Mouse (Mus musculus) heart, embryonic 13.5 days (tissue): ENCODE results near the gene Slc45a2. TPM values are rescaled to one million over a fixed set of nuclear protein-coding genes. Genes with fewer than 3 reads are reported as not detected.
A peak's percentile ranks its signal among the peaks of the same experiment; 100 is the strongest.

Experiments
- ATAC-seq: fragments of 200-750 bp; cut with Nextera tagmentation; 2 replicates; pipeline ENCODE4 v1.8.0; 2017; ENCODE audit warnings: moderate TSS enrichment; ENCODE audit not compliant: insufficient number of reproducible peaks, low FRiP score, low TSS enrichment; ENCODE audit errors: extremely low read depth
- H3K27ac ChIP-seq: fragments of 300-500 bp; sonication (generic); replicated peaks from 2 replicates; pipeline ENCODE4 v1.5.1; 2015; ENCODE audit warnings: moderate library complexity, mild to moderate bottlenecking, inconsistent platforms
- H3K27me3 ChIP-seq: fragments of 300-500 bp; sonication (generic); replicated peaks from 2 replicates; pipeline ENCODE4 v1.6.1; 2015; ENCODE audit warnings: mild to moderate bottlenecking, inconsistent platforms
- H3K36me3 ChIP-seq: fragments of 300-500 bp; sonication (generic); 2 replicates; pipeline ENCODE4 v1.6.1; 2015; ENCODE audit warnings: mild to moderate bottlenecking, inconsistent platforms
- H3K4me1 ChIP-seq: fragments of 300-500 bp; sonication (generic); 2 replicates; pipeline ENCODE4 v1.6.1; 2015; ENCODE audit warnings: inconsistent platforms
- H3K4me2 ChIP-seq: fragments of 300-500 bp; sonication (generic); 2 replicates; pipeline ENCODE4 v1.6.1; 2015; ENCODE audit warnings: inconsistent platforms, mild to moderate bottlenecking, moderate library complexity
- H3K4me3 ChIP-seq: fragments of 300-500 bp; sonication (generic); 2 replicates; pipeline ENCODE4 v1.5.1; 2015; ENCODE audit warnings: moderate library complexity, mild to moderate bottlenecking, inconsistent platforms
- H3K9ac ChIP-seq: fragments of 300-500 bp; sonication (generic); 2 replicates; pipeline ENCODE4 v1.6.1; 2015; ENCODE audit warnings: inconsistent platforms, mild to moderate bottlenecking, moderate library complexity
- H3K9me3 ChIP-seq: fragments of 300-500 bp; sonication (generic); 2 replicates; pipeline ENCODE4 v1.6.1; 2016; ENCODE audit warnings: inconsistent platforms
- WGBS: fragments of 180-500 bp; shearing (Covaris S2); methylation state at CpG from one replicate; pipeline ENCODE4 v1.1.7; 2015; ENCODE audit warnings: mixed read lengths; 5-methylcytosine and 5-hydroxymethylcytosine counted together
- polyA plus RNA-seq: library from polyadenylated mRNA; unstranded; fragments of >200 nt; fragmentation: Nextera tagmentation; extraction: Ambion mirVana; gene quantifications from 2 replicates; pipeline ENCODE4 v1.2.1, GENCODE M21; 2015

Slc45a2 gene
- polyA plus RNA-seq, 1 experiment from 2014 or later = not detected

DNA sequence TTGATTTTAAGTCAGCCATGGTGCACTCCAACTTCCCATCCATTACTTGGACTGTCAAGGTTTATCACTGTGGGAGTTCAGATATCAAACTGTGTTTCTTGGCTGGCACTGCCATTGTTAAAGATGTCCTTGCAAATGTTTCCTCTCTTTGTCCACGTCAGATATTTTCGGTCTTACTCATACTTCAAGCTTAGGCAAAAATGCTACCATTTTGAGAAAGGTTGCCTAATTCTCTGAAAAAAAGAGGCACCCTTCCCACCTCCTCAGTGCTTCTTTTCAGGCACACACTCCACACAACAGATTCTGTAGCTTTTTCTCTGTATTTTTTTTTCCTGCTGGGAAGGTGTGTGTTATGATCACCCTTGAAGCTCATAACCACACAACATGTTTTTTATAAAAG lies 40.7 kb downstream of the Slc45a2 start:
- WGBS = 66% methylated on average over 2 of the region's 2 CpGs
- H3K36me3 ChIP-seq = no peaks in the 10 kb centered on the region
- ATAC-seq = no peak

DNA sequence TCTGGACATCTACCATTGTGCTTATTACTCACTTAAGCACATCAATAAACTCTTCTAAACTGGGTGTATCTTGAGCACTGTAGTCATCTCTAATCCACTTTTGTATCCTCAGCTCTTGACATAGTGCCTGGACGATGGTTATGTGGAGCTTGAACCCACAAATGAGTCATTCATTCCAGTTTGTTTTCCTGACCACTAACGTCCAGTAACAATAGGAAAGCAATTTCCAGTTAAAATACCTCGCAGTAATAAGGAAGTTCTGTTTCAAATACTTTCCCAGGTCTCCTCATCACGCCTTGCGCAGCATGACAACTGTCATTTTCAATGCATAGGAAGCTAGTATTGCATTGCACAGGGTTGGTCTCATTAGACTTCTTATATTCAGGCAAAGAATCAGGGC lies 42.3 kb downstream of the Slc45a2 start:
- Histone ChIP-seq H3K4me1 (peaks cover 6% of the 10 kb centered on the region), H3K4me3 (no peak overlapping the region), H3K27ac (no peak overlapping the region), H3K9ac (no peak overlapping the region), H3K9me3 (no peaks in the 10 kb centered on the region), H3K27me3 (peaks cover 6% of the 10 kb centered on the region), H3K36me3 (no peaks in the 10 kb centered on the region), H3K4me2 (no peak overlapping the region)
- 65% methylated on average over 5 of the region's 5 CpGs for WGBS
- no peak for ATAC-seq

More for the DNA sequence above, 40.7 kb downstream of the Slc45a2 start:
- H3K9me3 ChIP-seq = no peaks in the 10 kb centered on the region
- H3K9ac ChIP-seq = no peak overlapping the region
- H3K4me2 ChIP-seq = no peak overlapping the region
- H3K27me3 ChIP-seq = peaks cover 22% of the 10 kb centered on the region
- H3K4me3 ChIP-seq = no peak overlapping the region
- H3K27ac ChIP-seq = no peak overlapping the region
- peaks cover 20% of the 10 kb centered on the region for H3K4me1 ChIP-seq

- no peaks in the 10 kb centered on the region for H3K27me3 ChIP-seq
- no peak for ATAC-seq
- H3K4me3 ChIP-seq = no peak overlapping the region
- H3K9ac ChIP-seq = no peak overlapping the region
- H3K27ac ChIP-seq = no peak overlapping the region
- H3K9me3 ChIP-seq = no peaks in the 10 kb centered on the region
- H3K36me3 ChIP-seq = no peaks in the 10 kb centered on the region
- no peak overlapping the region for H3K4me2 ChIP-seq
- 57% methylated on average over 10 of the region's 10 CpGs for WGBS
- no peaks in the 10 kb centered on the region for H3K4me1 ChIP-seq
These were observed 53.3 kb downstream of the Slc45a2 start for GRCm38 (mm10) chr15:11053678-11054439.

DNA sequence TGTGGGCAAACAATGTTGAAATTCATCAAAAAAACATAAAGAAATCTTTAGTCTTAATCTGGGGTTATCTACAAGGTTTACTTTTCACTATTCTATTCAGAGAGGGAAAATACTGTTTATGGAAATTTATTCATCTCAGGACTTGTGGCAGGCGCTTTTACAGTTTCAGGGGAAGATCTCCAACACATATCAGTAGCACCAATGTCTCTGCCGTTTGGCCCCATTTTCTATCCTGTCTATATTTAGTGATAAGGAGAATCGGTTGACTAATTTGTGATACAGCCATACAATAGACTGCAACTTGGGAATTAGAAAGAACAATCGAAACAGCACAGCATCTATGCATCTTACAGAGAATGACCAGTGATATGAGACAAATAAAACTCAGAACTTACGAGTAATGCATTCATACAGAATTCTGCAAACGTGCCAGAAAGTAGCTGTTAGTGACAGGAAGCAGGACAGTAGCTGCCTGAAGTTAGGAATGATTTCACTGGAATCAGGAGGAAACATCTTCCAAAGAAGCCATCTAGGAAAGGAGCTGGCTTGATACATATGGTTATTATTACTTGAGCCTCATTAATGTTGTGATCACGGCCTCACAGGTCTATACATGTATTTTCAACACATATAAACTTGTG lies 54.0 kb downstream of the Slc45a2 start:
- Histone ChIP-seq H3K9me3 (no peaks in the 10 kb centered on the region), H3K27me3 (no peaks in the 10 kb centered on the region), H3K9ac (no peak overlapping the region), H3K4me3 (no peak overlapping the region), H3K36me3 (no peaks in the 10 kb centered on the region), H3K27ac (no peak overlapping the region), H3K4me1 (no peaks in the 10 kb centered on the region), H3K4me2 (no peak overlapping the region)
- 58% methylated on average over 7 of the region's 7 CpGs for WGBS
- no peak for ATAC-seq

DNA sequence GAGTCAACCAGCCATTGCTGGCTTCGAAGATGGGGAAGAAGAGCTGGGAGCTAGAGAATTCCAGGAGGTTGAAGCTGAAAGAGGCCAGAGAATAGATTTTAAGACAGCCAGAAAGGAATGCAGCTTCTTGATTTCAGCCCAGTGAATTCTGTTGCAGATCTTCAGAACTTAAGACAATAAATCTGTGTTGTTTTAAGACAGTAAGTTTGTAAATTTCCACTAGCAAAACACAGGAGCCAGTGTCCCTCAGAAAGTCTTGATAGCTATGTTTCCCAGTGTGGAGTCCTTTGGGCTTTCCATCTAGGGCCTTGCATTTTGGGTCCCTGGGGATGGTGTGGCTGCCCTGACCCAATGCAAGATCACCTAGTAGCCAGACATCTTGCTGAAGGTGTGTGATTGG lies 62.4 kb downstream of the Slc45a2 start:
- Histone ChIP-seq H3K4me2 (no peak overlapping the region), H3K4me1 (peaks cover 19% of the 10 kb centered on the region), H3K9ac (no peak overlapping the region), H3K36me3 (no peaks in the 10 kb centered on the region), H3K27me3 (no peaks in the 10 kb centered on the region), H3K4me3 (no peak overlapping the region), H3K9me3 (no peaks in the 10 kb centered on the region), H3K27ac (no peak overlapping the region)
- ATAC-seq = no peak
- 80% methylated on average over 1 of the region's 1 CpGs for WGBS

GRCm38 (mm10) chr15:11064160-11064557 lies 63.6 kb downstream of the Slc45a2 start:
- ATAC-seq = no peak
- no peaks in the 10 kb centered on the region for H3K27me3 ChIP-seq
- peak overlapping the region; percentile 87 for H3K4me2 ChIP-seq
- no peaks in the 10 kb centered on the region for H3K36me3 ChIP-seq
- H3K9ac ChIP-seq = no peak overlapping the region
- peak overlapping the region; percentile 60 for H3K4me3 ChIP-seq
- WGBS = 33% methylated on average over 2 of the region's 2 CpGs
- peaks cover 19% of the 10 kb centered on the region for H3K4me1 ChIP-seq
- H3K9me3 ChIP-seq = no peaks in the 10 kb centered on the region
- H3K27ac ChIP-seq = peak overlapping the region; percentile 39; the same call in 1 of the 2 replicates

- H3K4me2 ChIP-seq = peak within 1 kb of the TSS; percentile 87
- no peaks in the 10 kb centered on the region for H3K27me3 ChIP-seq
- WGBS = 2% methylated on average over 25 of the region's 25 CpGs
- no peaks in the 10 kb centered on the region for H3K36me3 ChIP-seq
- peak within 1 kb of the TSS; percentile 83 for H3K9ac ChIP-seq
- peak within 1 kb of the TSS; percentile 60 for H3K4me3 ChIP-seq
- H3K4me1 ChIP-seq = peaks cover 19% of the 10 kb centered on the region
- ATAC-seq = peak; percentile 72; the same call in 1 of the 2 replicates
- no peaks in the 10 kb centered on the region for H3K9me3 ChIP-seq
- peak within 1 kb of the TSS; percentile 82 for H3K27ac ChIP-seq
These were observed 64.3 kb downstream of the Slc45a2 start, which contains the start of gene Adamts12 for GRCm38 (mm10) chr15:11064558-11065411. Gene Adamts12, plus strand, starts transcription at chr15:11064790.

- Histone ChIP-seq H3K9ac (peak overlapping the region; percentile 83), H3K27me3 (no peaks in the 10 kb centered on the region), H3K27ac (peak overlapping the region; percentile 82), H3K9me3 (no peaks in the 10 kb centered on the region), H3K36me3 (no peaks in the 10 kb centered on the region), H3K4me1 (peaks cover 19% of the 10 kb centered on the region), H3K4me3 (peak overlapping the region; percentile 60), H3K4me2 (peak overlapping the region; percentile 87)
- 5% methylated on average over 9 of the region's 9 CpGs for WGBS
- no peak for ATAC-seq
These were observed 65.1 kb downstream of the Slc45a2 start for GRCm38 (mm10) chr15:11065528-11066171.

GRCm38 (mm10) chr15:11066299-11066698 lies 65.8 kb downstream of the Slc45a2 start:
- 16% methylated on average over 5 of the region's 5 CpGs for WGBS
- no peak for ATAC-seq
- peak overlapping the region; percentile 83 for H3K9ac ChIP-seq
- no peaks in the 10 kb centered on the region for H3K9me3 ChIP-seq
- H3K4me1 ChIP-seq = peaks cover 19% of the 10 kb centered on the region
- peak overlapping the region; percentile 60 for H3K4me3 ChIP-seq
- no peaks in the 10 kb centered on the region for H3K27me3 ChIP-seq
- peak overlapping the region; percentile 87 for H3K4me2 ChIP-seq
- no peak overlapping the region for H3K27ac ChIP-seq
- H3K36me3 ChIP-seq = no peaks in the 10 kb centered on the region

- WGBS = 77% methylated on average over 7 of the region's 7 CpGs
- no peak overlapping the region for H3K4me2 ChIP-seq
- no peaks in the 10 kb centered on the region for H3K27me3 ChIP-seq
- ATAC-seq = no peak
- no peaks in the 10 kb centered on the region for H3K36me3 ChIP-seq
- no peaks in the 10 kb centered on the region for H3K9me3 ChIP-seq
- H3K27ac ChIP-seq = no peak overlapping the region
- H3K4me3 ChIP-seq = no peak overlapping the region
- no peak overlapping the region for H3K9ac ChIP-seq
- H3K4me1 ChIP-seq = peaks cover 19% of the 10 kb centered on the region
These were observed 67.4 kb downstream of the Slc45a2 start for GRCm38 (mm10) chr15:11067891-11068290.
